Comparison of ENCODE assay signal across 10 mouse cellular contexts in genomic region chr4:95283789-95284188, GRCm38 (mm10).
DNase-seq lines count a peak whose midpoint lies in the region; ATAC-seq and TF ChIP-seq lines count a peak whose summit lies in the region.
"Had no signal": no experiment of that assay in that cellular context is flagged by ENCODE, and none has a peak within 500 bp of the region (broad histone marks: within the 10 kb centered on the region; RNA-seq: fewer than 3 reads in every experiment).

No protein-coding gene starts in this region.

- peak; percentile 97 for DNase-seq in heart, adult 11 months
- DNase-seq in cerebellum, postnatal 14 days, result peak; percentile 15 to 21
- DNase-seq in kidney, adult 2 months, result peak; percentile 71
- peak; percentile 55 for DNase-seq in lung, postnatal 25 days (ENCODE audit: low spot score)
- no peak for DNase-seq in frontal cortex, postnatal 14 days (ENCODE audit: low spot score in 2 of 2)
- DNase-seq in forebrain, postnatal 0 days, result no peak
- DNase-seq in adrenal gland, postnatal 4 days (ENCODE audit: low spot score in 2 of 2), result no peak
- DNase-seq: thymus, adult 18-20 months had no signal

- no peak for TF ChIP-seq POLR2A in kidney, adult 2 months (IDR thresholded peaks at IDR 0.05; ENCODE audit: low read depth, low read length)

- H3K36me3 ChIP-seq in heart, embryonic 11.5 days (ENCODE audit: control insufficient read depth, insufficient read depth, low read length), result no peaks in the 10 kb centered on the region
- H3K36me3 ChIP-seq in kidney, adult 2 months (ENCODE audit: control insufficient read depth, insufficient read depth, low read length), result no peaks in the 10 kb centered on the region
- no peaks in the 10 kb centered on the region for H3K36me3 ChIP-seq in forebrain, postnatal 0 days (ENCODE audit: insufficient read depth)

- no peak for TF ChIP-seq CTCF in kidney, adult 2 months (conservative IDR thresholded peaks at IDR 0.05; ENCODE audit: insufficient read depth, insufficient read length, low read depth, low read length)
- no peak for TF ChIP-seq CTCF in forebrain, postnatal 0 days (IDR thresholded peaks at IDR 0.05; ENCODE audit: low read depth)

- peaks cover 4% of the 10 kb centered on the region for H3K4me1 ChIP-seq in heart, embryonic 11.5 days (ENCODE audit: control insufficient read depth, insufficient read depth, low read length)
- H3K4me1 ChIP-seq in kidney, adult 2 months (ENCODE audit: control insufficient read depth, insufficient read depth, low read length), result peaks cover 9% of the 10 kb centered on the region
- H3K4me1 ChIP-seq in forebrain, postnatal 0 days (ENCODE audit: insufficient read depth), result no peaks in the 10 kb centered on the region

- 61% methylated on average over 2 of the region's 2 CpGs for WGBS in heart, embryonic 11.5 days (ENCODE audit: insufficient replicate concordance)
- 27% methylated on average over 2 of the region's 2 CpGs for WGBS in kidney, adult 2 months
- WGBS in forebrain, postnatal 0 days, result 87% methylated on average over 2 of the region's 2 CpGs

- H3K9me3 ChIP-seq in heart, embryonic 11.5 days (replicated peaks; ENCODE audit: control insufficient read depth, low read length), result no peaks in the 10 kb centered on the region
- no peaks in the 10 kb centered on the region for H3K9me3 ChIP-seq in forebrain, postnatal 0 days (ENCODE audit: low read length)

- no peak overlapping the region for H3K9ac ChIP-seq in heart, embryonic 11.5 days (ENCODE audit: low read depth, low read length)
- no peak overlapping the region for H3K9ac ChIP-seq in forebrain, postnatal 0 days

- no peaks in the 10 kb centered on the region for H3K27me3 ChIP-seq in heart, embryonic 11.5 days (ENCODE audit: control insufficient read depth, insufficient read depth, low read length)
- H3K27me3 ChIP-seq in kidney, adult 2 months (replicated peaks; ENCODE audit: control insufficient read depth, insufficient read depth, low read length), result no peaks in the 10 kb centered on the region
- no peaks in the 10 kb centered on the region for H3K27me3 ChIP-seq in forebrain, postnatal 0 days (ENCODE audit: insufficient read depth, low read length)

- H3K27ac ChIP-seq in heart, embryonic 11.5 days (ENCODE audit: low read depth, low read length), result no peak overlapping the region
- H3K27ac ChIP-seq in kidney, adult 2 months (ENCODE audit: insufficient read depth, low read depth, low read length), result no peak overlapping the region
- H3K27ac ChIP-seq in forebrain, postnatal 0 days (ENCODE audit: low read depth, low read length), result no peak overlapping the region

- no peak for ATAC-seq in heart, embryonic 11.5 days (replicated peaks; ENCODE audit: insufficient number of reproducible peaks, low FRiP score, low TSS enrichment)
- no peak for ATAC-seq in forebrain, postnatal 0 days

- no peak overlapping the region for H3K4me3 ChIP-seq in heart, embryonic 11.5 days (ENCODE audit: low read depth, low read length)
- no peak overlapping the region for H3K4me3 ChIP-seq in kidney, adult 2 months (ENCODE audit: insufficient read depth, low read depth, low read length)
- H3K4me3 ChIP-seq in forebrain, postnatal 0 days (ENCODE audit: low read depth, low read length), result no peak overlapping the region

- no peak overlapping the region for H3K4me2 ChIP-seq in heart, embryonic 11.5 days
- H3K4me2 ChIP-seq in forebrain, postnatal 0 days (ENCODE audit: low read depth), result no peak overlapping the region
- H3K4me2 ChIP-seq: midbrain, embryonic 11.5 days had no signal

Comparison
In these comparisons a context has a peak if more than half of its experiments do, and no peak if none do; other contexts are left out.
1. DNase-seq: peak in heart, adult 11 months (single experiment), cerebellum, postnatal 14 days (2 of 2), kidney, adult 2 months (single experiment) and lung, postnatal 25 days (single experiment); none in frontal cortex, postnatal 14 days (0 of 2), forebrain, postnatal 0 days (single experiment) and adrenal gland, postnatal 4 days (0 of 2).